Mouse (Mus musculus) cortical plate, adult 2 months (tissue): ENCODE data around the gene Mgst2. TPM values are rescaled to one million over a fixed set of nuclear protein-coding genes. Genes with fewer than 3 reads are reported as not detected.
A peak's percentile ranks its signal among the peaks of the same experiment; 100 is the strongest.

ENCODE experiments used
- H3K27ac ChIP-seq: fragments of 200-500 bp; 2 replicates; pipeline ENCODE4 v1.5.1; 2012; ENCODE audit warnings: low read length, control low read depth, inconsistent platforms; ENCODE audit not compliant: insufficient read depth
- H3K4me1 ChIP-seq: fragments of 200-500 bp; 2 replicates; pipeline ENCODE4 v1.6.1; 2011; ENCODE audit warnings: low read length; ENCODE audit not compliant: control insufficient read depth, insufficient read depth
- H3K4me3 ChIP-seq: fragments of 200-500 bp; 2 replicates; pipeline ENCODE4 v1.5.1; 2011; ENCODE audit warnings: mild to moderate bottlenecking, low read length, control low read depth; ENCODE audit not compliant: insufficient read depth
- CTCF ChIP-seq: fragments of 200-500 bp; IDR thresholded peaks from 2 replicates; pipeline ENCODE4 v1.5.1; 2011; ENCODE audit warnings: mild to moderate bottlenecking, control low read depth, low read length; ENCODE audit not compliant: insufficient read depth; ENCODE audit errors: extremely low read depth
- POLR2A ChIP-seq: fragments of 200-500 bp; IDR thresholded peaks from 2 replicates; pipeline ENCODE4 v1.6.1; 2011; ENCODE audit warnings: mild to moderate bottlenecking, low read length, control low read depth; ENCODE audit not compliant: insufficient read depth; ENCODE audit errors: extremely low read depth
- polyA plus RNA-seq: library from polyadenylated mRNA; depleted of rRNA; stranded (reverse); fragments of >200 nt; gene quantifications from 2 replicates; pipeline ENCODE4 v1.2.3, GENCODE M21; 2012

Gene Mgst2
- polyA plus RNA-seq, 1 experiment: 0.40 TPM

- no peaks in the 10 kb centered on the region for H3K4me1 ChIP-seq
- TF ChIP-seq CTCF (no peak), POLR2A (no peak)
- no peak overlapping the region for H3K4me3 ChIP-seq
- H3K27ac ChIP-seq: no peak overlapping the region
Measured at GRCm38 (mm10) chr3:51635960-51636359, 24.2 kb upstream of the Mgst2 start.

- no peak for TF ChIP-seq CTCF
- TF ChIP-seq POLR2A: no peak
- Histone ChIP-seq H3K4me1 (no peaks in the 10 kb centered on the region), H3K27ac (no peak overlapping the region), H3K4me3 (no peak overlapping the region)
Measured at GRCm38 (mm10) chr3:51636700-51637099, 23.5 kb upstream of the Mgst2 start.

GRCm38 (mm10) chr3:51637326-51637725 lies 22.8 kb upstream of the Mgst2 start:
- no peaks in the 10 kb centered on the region for H3K4me1 ChIP-seq
- TF ChIP-seq POLR2A (no peak), CTCF (no peak)
- no peak overlapping the region for H3K4me3 ChIP-seq
- H3K27ac ChIP-seq: no peak overlapping the region

GRCm38 (mm10) chr3:51638260-51638659 lies 21.9 kb upstream of the Mgst2 start:
- no peaks in the 10 kb centered on the region for H3K4me1 ChIP-seq
- TF ChIP-seq POLR2A (no peak), CTCF (no peak)
- no peak overlapping the region for H3K27ac ChIP-seq
- no peak overlapping the region for H3K4me3 ChIP-seq

- no peak overlapping the region for H3K4me3 ChIP-seq
- no peak overlapping the region for H3K27ac ChIP-seq
- 0 out of 2 replicates have a peak, but pooled peaks cover 2% of the 10 kb centered on the region for H3K4me1 ChIP-seq
- TF ChIP-seq CTCF (no peak), POLR2A (no peak)
Measured at GRCm38 (mm10) chr3:51645484-51645883, 14.7 kb upstream of the Mgst2 start.

GRCm38 (mm10) chr3:51646301-51646700 lies 13.9 kb upstream of the Mgst2 start:
- H3K27ac ChIP-seq: no peak overlapping the region
- TF ChIP-seq CTCF (no peak), POLR2A (no peak)
- H3K4me3 ChIP-seq: no peak overlapping the region
- H3K4me1 ChIP-seq: 0 out of 2 replicates have a peak, but pooled peaks cover 2% of the 10 kb centered on the region

- 0 out of 2 replicates have a peak, but pooled peaks cover 2% of the 10 kb centered on the region for H3K4me1 ChIP-seq
- TF ChIP-seq POLR2A (no peak), CTCF (no peak)
- H3K27ac ChIP-seq: no peak overlapping the region
- H3K4me3 ChIP-seq: no peak overlapping the region
Measured at GRCm38 (mm10) chr3:51647356-51647755, 12.8 kb upstream of the Mgst2 start.

- Histone ChIP-seq H3K4me3 (no peak overlapping the region), H3K4me1 (0 out of 2 replicates have a peak, but pooled peaks cover 2% of the 10 kb centered on the region), H3K27ac (no peak overlapping the region)
- TF ChIP-seq POLR2A: no peak
- TF ChIP-seq CTCF: peak; percentile 94
Measured at GRCm38 (mm10) chr3:51648037-51648664, 12.0 kb upstream of the Mgst2 start.

GRCm38 (mm10) chr3:51649426-51649825 lies 10.7 kb upstream of the Mgst2 start:
- H3K27ac ChIP-seq: no peak overlapping the region
- TF ChIP-seq POLR2A (no peak), CTCF (no peak)
- H3K4me3 ChIP-seq: no peak overlapping the region
- H3K4me1 ChIP-seq: 0 out of 2 replicates have a peak, but pooled peaks cover 2% of the 10 kb centered on the region

GRCm38 (mm10) chr3:51649986-51650385 lies 10.2 kb upstream of the Mgst2 start:
- no peak for TF ChIP-seq CTCF
- no peak for TF ChIP-seq POLR2A
- 0 out of 2 replicates have a peak, but pooled peaks cover 2% of the 10 kb centered on the region for H3K4me1 ChIP-seq
- H3K27ac ChIP-seq: no peak overlapping the region
- no peak overlapping the region for H3K4me3 ChIP-seq

- Histone ChIP-seq H3K4me3 (no peak overlapping the region), H3K4me1 (0 out of 2 replicates have a peak, but pooled peaks cover 2% of the 10 kb centered on the region), H3K27ac (no peak overlapping the region)
- TF ChIP-seq CTCF (0 out of 2 replicates have a peak, but pooled peaks have one; percentile 1), POLR2A (no peak)
Measured at GRCm38 (mm10) chr3:51651149-51651548, 9.0 kb upstream of the Mgst2 start.

- Histone ChIP-seq H3K4me3 (no peak overlapping the region), H3K4me1 (0 out of 2 replicates have a peak, but pooled peaks cover 2% of the 10 kb centered on the region), H3K27ac (no peak overlapping the region)
- peak; percentile 63 for TF ChIP-seq CTCF
- no peak for TF ChIP-seq POLR2A
Measured at GRCm38 (mm10) chr3:51652292-51652691, 7.9 kb upstream of the Mgst2 start.
